Mouse (Mus musculus) intestine, embryonic 14.5 days (tissue): ENCODE results near the gene Tmem63b. TPM values are rescaled to one million over a fixed set of nuclear protein-coding genes. Genes with fewer than 3 reads are reported as not detected.
A peak's percentile ranks its signal among the peaks of the same experiment; 100 is the strongest.

Experiments
- ATAC-seq: fragments of 200-750 bp; cut with Nextera tagmentation; replicated peaks from 2 replicates; pipeline ENCODE4 v1.8.0; 2017; ENCODE audit warnings: low read depth, moderate number of reproducible peaks, moderate TSS enrichment, moderate library complexity; ENCODE audit not compliant: low FRiP score, low TSS enrichment
- DNase-seq: peaks from one replicate; pipeline ENCODE4 v3.0.0-alpha.2; 2018; ENCODE audit warnings: low spot score
- H3K27ac ChIP-seq: fragments of 300-500 bp; sonication (generic); 2 replicates; pipeline ENCODE4 v1.5.1; 2014; ENCODE audit warnings: low read depth, mild to moderate bottlenecking, control low read depth
- H3K27me3 ChIP-seq: fragments of 300-500 bp; sonication (generic); replicated peaks from 2 replicates; pipeline ENCODE4 v1.6.1; 2014; ENCODE audit warnings: low read length, control low read depth; ENCODE audit not compliant: control insufficient read depth, insufficient read depth
- H3K36me3 ChIP-seq: fragments of 300-500 bp; sonication (generic); 2 replicates; pipeline ENCODE4 v1.6.1; 2014; ENCODE audit warnings: low read length, control low read depth; ENCODE audit not compliant: control insufficient read depth, insufficient read depth
- H3K4me1 ChIP-seq: fragments of 300-500 bp; sonication (generic); replicated peaks from 2 replicates; pipeline ENCODE4 v1.6.1; 2014; ENCODE audit warnings: low read length, control low read depth, mixed read lengths; ENCODE audit not compliant: control insufficient read depth, insufficient read depth
- H3K4me2 ChIP-seq: fragments of 300-500 bp; sonication (generic); 2 replicates; pipeline ENCODE4 v1.6.1; 2014; ENCODE audit warnings: low read length
- H3K4me3 ChIP-seq: fragments of 300-500 bp; sonication (generic); 2 replicates; pipeline ENCODE4 v1.5.1; 2014; ENCODE audit warnings: low read depth, low read length, control low read depth, mixed read lengths
- H3K9ac ChIP-seq: fragments of 300-500 bp; sonication (generic); 2 replicates; pipeline ENCODE4 v1.6.1; 2014; ENCODE audit warnings: mild to moderate bottlenecking, low read length
- H3K9me3 ChIP-seq: fragments of 300-500 bp; sonication (generic); 2 replicates; pipeline ENCODE4 v1.6.1; 2016; ENCODE audit warnings: low read length, control low read depth; ENCODE audit not compliant: control insufficient read depth
- WGBS: fragments of 180-500 bp; shearing (Covaris S2); extraction: QIAGEN DNeasy Blood & Tissue Kit; methylation state at CpG from one replicate; pipeline ENCODE4 v1.1.7; 2014; 5-methylcytosine and 5-hydroxymethylcytosine counted together
- polyA plus RNA-seq: library from polyadenylated mRNA; unstranded; fragments of >200 nt; fragmentation: Nextera tagmentation; extraction: Ambion mirVana; gene quantifications from 2 replicates; pipeline ENCODE4 v1.2.1, GENCODE M21; 2014

The Tmem63b gene
- polyA plus RNA-seq, 1 experiment from 2014 or later: 29.3 TPM

DNA sequence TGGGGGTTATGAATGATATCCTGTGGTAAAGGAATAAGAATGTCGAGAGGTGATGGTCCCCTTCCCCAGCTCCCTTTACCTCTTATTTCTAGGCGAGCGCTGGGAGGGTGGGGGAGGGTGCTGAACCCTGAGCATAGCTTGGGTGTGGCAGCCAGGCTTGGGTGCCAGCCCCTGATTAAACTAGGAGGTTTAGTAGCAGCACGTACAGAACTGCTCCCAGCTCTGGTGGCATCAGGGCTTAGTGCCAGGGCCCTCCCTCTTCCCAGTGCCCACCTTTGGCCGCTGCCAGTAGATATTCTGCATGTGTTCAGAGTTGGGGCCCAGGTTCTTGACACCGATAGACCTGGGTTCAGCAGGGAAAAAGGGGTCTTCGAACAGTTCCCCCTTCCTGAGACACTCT lies 33.5 kb downstream of the Tmem63b start:
- Histone ChIP-seq H3K4me3 (no peak overlapping the region), H3K9me3 (no peaks in the 10 kb centered on the region), H3K9ac (no peak overlapping the region), H3K27ac (no peak overlapping the region), H3K4me1 (no peaks in the 10 kb centered on the region), H3K36me3 (no peaks in the 10 kb centered on the region), H3K4me2 (no peak overlapping the region), H3K27me3 (no peaks in the 10 kb centered on the region)
- DNase-seq (no peak), ATAC-seq (no peak)
- WGBS: 73% methylated on average over 7 of the region's 7 CpGs

DNA sequence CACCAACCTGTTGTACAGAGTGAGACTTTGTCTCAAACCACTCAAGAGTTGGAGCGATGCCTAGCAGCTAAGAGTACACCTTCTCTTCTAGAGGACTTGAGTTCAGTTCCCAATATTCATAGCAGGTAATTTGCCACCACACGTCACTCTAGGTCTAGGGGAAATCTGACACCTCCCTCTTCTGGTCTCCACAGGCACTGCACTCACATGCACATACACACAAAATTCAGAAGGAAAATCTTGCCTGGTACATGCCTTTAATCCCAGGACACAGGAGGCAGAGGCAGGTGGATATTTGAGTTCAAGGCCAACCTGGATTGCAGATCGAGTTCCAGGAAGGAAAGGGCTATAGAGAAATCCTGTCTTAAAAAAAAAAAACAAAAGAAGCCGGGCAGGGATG lies 42.5 kb downstream of the Tmem63b start:
- Histone ChIP-seq H3K9me3 (no peaks in the 10 kb centered on the region), H3K4me2 (no peak overlapping the region), H3K4me1 (no peaks in the 10 kb centered on the region), H3K27me3 (no peaks in the 10 kb centered on the region), H3K36me3 (no peaks in the 10 kb centered on the region), H3K4me3 (no peak overlapping the region), H3K9ac (no peak overlapping the region), H3K27ac (no peak overlapping the region)
- DNase-seq (no peak), ATAC-seq (no peak)
- WGBS: 91% methylated on average over 4 of the region's 4 CpGs

DNA sequence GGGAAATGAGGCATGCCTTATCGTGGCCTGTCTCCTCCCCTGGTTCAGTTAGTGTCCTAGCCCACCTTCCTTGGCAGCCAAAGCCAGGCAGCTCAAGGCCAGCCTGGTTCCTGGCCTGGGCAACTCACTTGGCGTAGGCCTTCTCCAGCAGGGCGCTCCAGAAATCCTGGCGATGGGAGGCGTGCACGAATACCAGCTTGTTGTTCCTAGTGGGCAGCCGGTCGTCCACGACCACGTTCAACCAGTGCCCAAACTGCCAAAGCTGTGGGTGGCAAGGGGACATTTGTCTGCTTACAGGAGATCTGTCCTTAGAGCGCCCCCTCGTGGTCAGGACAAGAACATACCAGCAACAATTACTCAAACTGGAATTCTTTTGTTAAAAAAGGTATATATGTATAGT lies 44.0 kb downstream of the Tmem63b start:
- WGBS: 25% methylated on average over 12 of the region's 12 CpGs
- Histone ChIP-seq H3K9ac (no peak overlapping the region), H3K4me1 (no peaks in the 10 kb centered on the region), H3K27me3 (no peaks in the 10 kb centered on the region), H3K4me2 (no peak overlapping the region), H3K9me3 (no peaks in the 10 kb centered on the region), H3K4me3 (no peak overlapping the region), H3K27ac (no peak overlapping the region), H3K36me3 (no peaks in the 10 kb centered on the region)
- 0 out of 2 replicates have a peak, but pooled peaks have one; percentile 15 for ATAC-seq
- peak; percentile 84 for DNase-seq

DNA sequence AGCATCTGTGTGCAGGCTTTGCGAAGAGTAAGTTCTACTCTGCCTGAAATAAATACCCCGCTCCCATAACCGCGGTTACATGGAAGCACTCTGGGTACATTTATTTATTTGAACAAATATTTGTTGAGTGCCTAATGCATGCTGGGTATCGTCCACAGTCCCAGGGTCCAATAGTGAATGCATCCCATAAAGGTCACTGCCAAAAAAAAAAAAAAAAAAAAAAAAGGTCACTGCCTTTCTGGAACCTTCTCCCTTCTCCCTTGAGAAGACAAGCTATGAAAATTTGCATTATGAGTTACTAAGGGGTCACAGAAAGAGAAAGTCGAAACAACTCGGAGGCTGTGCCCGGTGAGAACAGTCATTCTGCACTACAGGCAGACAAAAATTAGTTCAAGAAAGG lies 44.7 kb downstream of the Tmem63b start:
- H3K36me3 ChIP-seq: no peaks in the 10 kb centered on the region
- H3K27me3 ChIP-seq: no peaks in the 10 kb centered on the region
- H3K27ac ChIP-seq: no peak overlapping the region
- DNase-seq (no peak), ATAC-seq (no peak)
- H3K4me1 ChIP-seq: no peaks in the 10 kb centered on the region
- no peaks in the 10 kb centered on the region for H3K9me3 ChIP-seq
- no peak overlapping the region for H3K4me3 ChIP-seq
- 83% methylated on average over 8 of the region's 8 CpGs for WGBS
- no peak overlapping the region for H3K4me2 ChIP-seq
- H3K9ac ChIP-seq: no peak overlapping the region

DNA sequence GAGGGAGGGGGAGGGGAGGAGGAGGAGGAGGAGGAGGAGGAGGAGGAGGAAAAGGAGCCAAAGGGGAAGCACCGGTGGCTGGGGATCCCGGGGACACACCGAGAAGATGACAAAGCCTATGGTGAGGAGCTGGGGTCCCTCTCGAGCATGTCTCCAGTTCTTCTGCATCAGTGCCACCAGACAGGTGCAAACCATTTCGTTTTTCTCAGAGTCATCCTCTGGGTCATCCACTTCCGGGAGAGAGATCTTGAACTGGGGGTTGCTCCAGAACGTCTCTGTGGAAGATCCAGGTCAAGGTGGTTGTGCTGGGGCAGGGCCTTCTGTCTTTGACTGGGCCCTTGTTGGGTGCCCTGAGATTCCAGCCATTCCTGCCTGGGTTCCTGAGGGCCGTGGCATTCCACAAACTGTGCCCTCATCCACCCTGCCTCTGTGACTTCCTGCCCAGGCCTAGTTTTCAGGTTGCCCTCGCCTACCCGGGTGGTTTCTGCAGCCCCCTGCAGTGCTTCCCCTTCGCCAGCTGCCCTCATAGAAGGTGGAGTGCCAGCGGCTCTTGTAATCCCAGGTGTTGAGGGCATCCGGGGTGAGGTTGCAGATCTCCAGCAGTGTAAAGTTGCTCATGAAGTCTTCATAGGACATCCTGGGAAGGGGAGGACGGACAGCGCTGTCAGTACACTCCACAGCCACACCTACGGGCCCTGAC lies 48.0 kb downstream of the Tmem63b start:
- no peak overlapping the region for H3K4me2 ChIP-seq
- no peak overlapping the region for H3K27ac ChIP-seq
- no peaks in the 10 kb centered on the region for H3K27me3 ChIP-seq
- ATAC-seq (no peak), DNase-seq (no peak)
- no peaks in the 10 kb centered on the region for H3K36me3 ChIP-seq
- no peak overlapping the region for H3K4me3 ChIP-seq
- H3K4me1 ChIP-seq: no peaks in the 10 kb centered on the region
- WGBS: 78% methylated on average over 16 of the region's 16 CpGs
- H3K9me3 ChIP-seq: no peaks in the 10 kb centered on the region
- H3K9ac ChIP-seq: no peak overlapping the region

DNA sequence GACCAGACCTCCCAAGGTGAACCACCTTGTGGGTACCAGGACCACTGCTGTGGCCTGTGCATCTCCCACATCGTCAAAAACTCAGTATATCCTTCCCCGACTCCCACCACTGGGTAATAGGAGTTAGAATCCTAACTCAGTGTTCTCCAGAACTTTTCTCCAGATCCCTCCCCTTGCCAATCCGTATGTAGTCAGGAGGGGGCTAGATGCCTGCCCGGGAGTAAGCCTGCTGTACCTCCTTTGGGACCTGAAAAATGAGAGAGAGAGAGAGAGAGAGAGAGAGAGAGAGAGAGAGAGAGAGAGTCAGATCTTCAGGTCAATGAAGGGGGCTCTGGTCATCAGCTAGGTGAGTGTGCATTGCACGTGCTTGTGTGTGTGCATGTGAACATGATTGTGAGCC lies 52.7 kb downstream of the Tmem63b start:
- Histone ChIP-seq H3K36me3 (no peaks in the 10 kb centered on the region), H3K27me3 (no peaks in the 10 kb centered on the region), H3K9ac (no peak overlapping the region), H3K4me2 (no peak overlapping the region), H3K9me3 (no peaks in the 10 kb centered on the region), H3K27ac (no peak overlapping the region), H3K4me1 (peaks cover 16% of the 10 kb centered on the region), H3K4me3 (no peak overlapping the region)
- DNase-seq (no peak), ATAC-seq (no peak)
- 77% methylated on average over 5 of the region's 5 CpGs for WGBS

DNA sequence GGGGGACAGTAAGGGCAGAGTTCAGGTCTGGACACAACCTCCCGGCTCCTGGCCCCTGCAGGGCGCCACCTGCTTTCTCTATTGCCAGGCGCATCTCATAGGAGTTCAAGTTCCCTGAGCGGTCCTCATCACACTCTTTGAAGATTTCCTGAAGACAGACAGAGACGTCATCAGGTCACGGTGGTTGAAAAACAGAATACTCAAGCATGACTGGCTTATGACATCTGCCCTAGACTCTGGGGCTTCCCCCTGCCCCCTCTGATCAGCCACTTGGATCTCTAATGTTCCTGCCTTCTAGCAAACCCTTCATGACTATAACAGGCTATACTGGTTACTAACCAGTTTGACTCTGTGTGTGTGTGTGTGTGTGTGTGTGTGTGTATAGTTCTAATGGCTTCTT lies 54.8 kb downstream of the Tmem63b start:
- no peaks in the 10 kb centered on the region for H3K36me3 ChIP-seq
- ATAC-seq (no peak), DNase-seq (no peak)
- no peak overlapping the region for H3K9ac ChIP-seq
- H3K4me1 ChIP-seq: peaks cover 16% of the 10 kb centered on the region
- no peaks in the 10 kb centered on the region for H3K9me3 ChIP-seq
- H3K27me3 ChIP-seq: no peaks in the 10 kb centered on the region
- no peak overlapping the region for H3K4me3 ChIP-seq
- H3K27ac ChIP-seq: no peak overlapping the region
- H3K4me2 ChIP-seq: no peak overlapping the region
- 78% methylated on average over 6 of the region's 6 CpGs for WGBS

DNA sequence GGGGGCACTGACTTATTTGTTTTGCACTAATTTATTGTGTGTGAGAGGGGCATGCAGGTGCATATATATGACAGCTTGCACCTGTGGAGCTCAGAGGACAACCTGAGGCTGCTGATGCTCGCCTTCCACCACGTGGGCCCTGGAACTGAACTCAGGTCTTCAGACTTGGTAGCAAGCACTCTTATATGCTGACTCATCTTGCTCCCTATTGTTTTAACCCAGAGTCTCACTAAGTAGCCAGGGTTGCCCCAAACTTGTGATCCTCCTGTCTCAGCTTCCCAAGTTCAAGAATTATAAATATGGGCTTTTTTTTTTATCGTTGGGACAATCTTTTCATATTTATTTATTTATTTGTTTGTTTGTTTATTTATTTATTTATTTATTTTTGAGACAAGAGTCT lies 55.7 kb downstream of the Tmem63b start:
- WGBS: 56% methylated on average over 3 of the region's 3 CpGs
- no peaks in the 10 kb centered on the region for H3K36me3 ChIP-seq
- no peak overlapping the region for H3K9ac ChIP-seq
- ATAC-seq: no peak
- H3K4me1 ChIP-seq: peaks cover 19% of the 10 kb centered on the region
- no peak overlapping the region for H3K27ac ChIP-seq
- H3K4me2 ChIP-seq: no peak overlapping the region; the same call in 1 of the 2 replicates
- H3K9me3 ChIP-seq: no peaks in the 10 kb centered on the region
- DNase-seq: no peak
- H3K4me3 ChIP-seq: no peak overlapping the region
- H3K27me3 ChIP-seq: no peaks in the 10 kb centered on the region
